Mouse (Mus musculus) heart, embryonic 14.5 days (tissue): ENCODE data around the gene Carns1. TPM values are rescaled to one million over a fixed set of nuclear protein-coding genes. Genes with fewer than 3 reads are reported as not detected.
"Not testable (repeated sequence)": the region's sequence is repeated elsewhere in the genome, so short reads cannot be mapped to it uniquely, and the experiment has no call there.

Experiments used
- ATAC-seq: fragments of 200-750 bp; cut with Nextera tagmentation; 2 replicates; pipeline ENCODE4 v1.8.0; 2017; ENCODE audit warnings: low read depth, moderate TSS enrichment; ENCODE audit not compliant: insufficient number of reproducible peaks, insufficient read depth, low FRiP score
- H3K27ac ChIP-seq, 2 experiments: fragments of 200-500 bp in 1 of 2; fragments of 300-500 bp in 1 of 2; sonication (generic) in 1 of 2; replicated peaks in 1 of 2; 2 replicates each; pipeline ENCODE4 v1.5.1; 2012 to 2014; ENCODE audit warnings: low read depth in 2 of 2, low read length in 2 of 2, control low read depth in 1 of 2, mild to moderate bottlenecking in 1 of 2, mixed read lengths in 1 of 2; ENCODE audit not compliant: control insufficient read depth in 1 of 2, insufficient read depth in 1 of 2
- H3K27me3 ChIP-seq: fragments of 300-500 bp; sonication (generic); 2 replicates; pipeline ENCODE4 v1.6.1; 2014; ENCODE audit warnings: mild to moderate bottlenecking, low read length, control low read depth; ENCODE audit not compliant: control insufficient read depth, insufficient read depth
- H3K36me3 ChIP-seq: fragments of 300-500 bp; sonication (generic); 2 replicates; pipeline ENCODE4 v1.6.1; 2014; ENCODE audit warnings: mild to moderate bottlenecking, control low read depth, low read length, mixed read lengths; ENCODE audit not compliant: control insufficient read depth, insufficient read depth
- H3K4me1 ChIP-seq, 2 experiments: fragments of 200-500 bp in 1 of 2; fragments of 300-500 bp in 1 of 2; sonication (generic) in 1 of 2; 2 replicates each; pipeline ENCODE4 v1.6.1; 2012 to 2014; ENCODE audit warnings: low read length in 2 of 2, control low read depth in 1 of 2, mixed read lengths in 1 of 2; ENCODE audit not compliant: control insufficient read depth in 2 of 2, insufficient read depth in 2 of 2
- H3K4me2 ChIP-seq: fragments of 300-500 bp; sonication (generic); 2 replicates; pipeline ENCODE4 v1.6.1; 2014; ENCODE audit warnings: mild to moderate bottlenecking, low read length
- H3K4me3 ChIP-seq, 2 experiments: fragments of 200-500 bp in 1 of 2; fragments of 300-500 bp in 1 of 2; sonication (generic) in 1 of 2; 2 replicates each; pipeline ENCODE4 v1.5.1; 2012 to 2014; ENCODE audit warnings: low read length in 2 of 2, mild to moderate bottlenecking in 2 of 2, control low read depth in 1 of 2, low read depth in 1 of 2, moderate library complexity in 1 of 2; ENCODE audit not compliant: control insufficient read depth in 1 of 2, insufficient read depth in 1 of 2
- H3K9ac ChIP-seq: fragments of 300-500 bp; sonication (generic); 2 replicates; pipeline ENCODE4 v1.6.1; 2014; ENCODE audit warnings: mild to moderate bottlenecking, low read length
- H3K9me3 ChIP-seq: fragments of 300-500 bp; sonication (generic); 2 replicates; pipeline ENCODE4 v1.6.1; 2016; ENCODE audit warnings: low read length, control low read depth; ENCODE audit not compliant: control insufficient read depth
- WGBS: fragments of 180-500 bp; shearing (Covaris S2); extraction: QIAGEN DNeasy Blood & Tissue Kit; methylation state at CpG from one replicate; pipeline ENCODE4 v1.1.7; 2014; 5-methylcytosine and 5-hydroxymethylcytosine counted together
- polyA plus RNA-seq: library from polyadenylated mRNA; unstranded; fragments of >200 nt; fragmentation: Nextera tagmentation; extraction: Ambion mirVana; gene quantifications from 2 replicates; pipeline ENCODE4 v1.2.1, GENCODE M21; 2014

The Carns1 gene
- polyA plus RNA-seq, 1 experiment from 2014 or later = 6.5 TPM

DNA sequence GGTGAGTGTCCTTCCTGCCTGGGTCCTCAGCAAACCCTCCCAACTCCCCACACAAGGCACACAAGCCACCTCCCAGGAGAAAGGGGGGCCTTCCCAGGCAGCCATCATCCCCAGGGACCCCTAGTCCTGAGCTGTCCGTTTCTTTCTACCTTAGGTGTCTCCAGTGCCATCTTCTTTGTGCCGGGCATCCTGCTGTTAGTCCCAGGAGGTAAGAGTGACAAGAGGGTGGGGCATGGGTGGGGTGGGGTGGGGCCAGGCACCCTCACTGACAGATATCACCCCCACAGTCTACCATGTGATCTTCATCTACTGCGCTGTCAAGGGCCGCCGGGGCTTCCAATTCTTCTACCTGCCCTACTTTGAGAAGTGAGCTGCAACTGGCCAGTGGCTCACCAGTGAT is 44.2 kb downstream of the Carns1 start:
- 90% methylated on average over 5 of the region's 5 CpGs for WGBS
- Histone ChIP-seq H3K4me3 (no peak overlapping the region), H3K36me3 (peaks cover 55% of the 10 kb centered on the region), H3K27ac (no peak overlapping the region), H3K4me2 (no peak overlapping the region), H3K4me1 (peaks cover 12 to 19% of the 10 kb centered on the region in 2 experiments), H3K9me3 (no peaks in the 10 kb centered on the region), H3K9ac (no peak overlapping the region), H3K27me3 (no peaks in the 10 kb centered on the region)
- no peak for ATAC-seq

DNA sequence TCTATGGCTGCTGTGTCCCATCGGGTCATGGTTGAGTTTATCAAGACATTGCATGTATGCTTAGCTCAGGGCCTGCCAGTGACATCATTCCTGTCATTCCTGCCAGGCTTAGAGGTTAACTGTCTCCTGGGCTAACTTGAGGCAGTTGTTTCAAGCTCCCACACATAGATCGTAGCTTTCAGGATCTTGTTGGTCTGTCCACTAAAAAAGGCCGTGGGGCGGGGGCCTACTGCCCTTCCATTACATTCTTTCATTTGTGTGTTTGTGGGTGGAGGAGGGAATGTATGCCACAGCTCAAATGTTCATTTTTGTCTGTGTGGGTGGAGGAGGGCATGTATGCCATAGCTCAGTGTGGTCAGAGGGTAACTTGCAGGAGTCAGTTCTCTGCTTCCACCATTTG is 45.2 kb downstream of the Carns1 start:
- peaks cover 55% of the 10 kb centered on the region for H3K36me3 ChIP-seq
- H3K27ac ChIP-seq = peak overlapping the region in 1 of 2 experiments; percentile 25; a peak in 2 of 4 replicates
- ATAC-seq = no peak
- 62% methylated on average over 4 of the region's 4 CpGs for WGBS
- H3K9ac ChIP-seq = 0 out of 2 replicates have a peak overlapping the region, but pooled peaks have one; percentile 12
- H3K4me3 ChIP-seq = no peak overlapping the region
- H3K4me2 ChIP-seq = no peak overlapping the region
- H3K4me1 ChIP-seq = peaks cover 12 to 20% of the 10 kb centered on the region in 2 experiments
- H3K27me3 ChIP-seq = no peaks in the 10 kb centered on the region
- no peaks in the 10 kb centered on the region for H3K9me3 ChIP-seq

DNA sequence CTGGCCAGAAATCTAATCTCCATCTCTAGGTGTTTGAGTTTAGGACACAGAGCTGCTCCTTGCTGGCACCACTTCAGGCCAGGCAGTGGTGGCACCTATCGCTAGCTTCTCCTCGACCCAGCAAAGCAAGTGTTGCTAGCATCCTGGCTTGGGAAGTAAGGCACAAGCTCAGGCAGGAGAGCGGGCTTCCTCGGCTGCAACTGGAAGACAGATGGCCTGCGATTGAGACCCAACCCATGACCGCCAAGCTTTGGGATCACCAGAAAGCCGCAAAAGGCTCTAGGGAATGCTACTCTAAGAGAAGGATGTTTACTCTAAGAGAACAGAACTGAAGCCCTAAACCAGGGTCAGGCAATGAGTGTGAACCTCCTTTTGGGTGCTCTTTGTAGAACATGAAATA is 45.8 kb downstream of the Carns1 start:
- no peak for ATAC-seq
- Histone ChIP-seq H3K4me2 (no peak overlapping the region), H3K27me3 (no peaks in the 10 kb centered on the region), H3K27ac (peak overlapping the region in 1 of 2 experiments; percentile 25; a peak in 1 of 4 replicates), H3K9ac (0 out of 2 replicates have a peak overlapping the region, but pooled peaks have one; percentile 12), H3K4me3 (no peak overlapping the region), H3K4me1 (peaks cover 12 to 22% of the 10 kb centered on the region in 2 experiments), H3K9me3 (no peaks in the 10 kb centered on the region), H3K36me3 (peaks cover 55% of the 10 kb centered on the region)
- 93% methylated on average over 7 of the region's 7 CpGs for WGBS

DNA sequence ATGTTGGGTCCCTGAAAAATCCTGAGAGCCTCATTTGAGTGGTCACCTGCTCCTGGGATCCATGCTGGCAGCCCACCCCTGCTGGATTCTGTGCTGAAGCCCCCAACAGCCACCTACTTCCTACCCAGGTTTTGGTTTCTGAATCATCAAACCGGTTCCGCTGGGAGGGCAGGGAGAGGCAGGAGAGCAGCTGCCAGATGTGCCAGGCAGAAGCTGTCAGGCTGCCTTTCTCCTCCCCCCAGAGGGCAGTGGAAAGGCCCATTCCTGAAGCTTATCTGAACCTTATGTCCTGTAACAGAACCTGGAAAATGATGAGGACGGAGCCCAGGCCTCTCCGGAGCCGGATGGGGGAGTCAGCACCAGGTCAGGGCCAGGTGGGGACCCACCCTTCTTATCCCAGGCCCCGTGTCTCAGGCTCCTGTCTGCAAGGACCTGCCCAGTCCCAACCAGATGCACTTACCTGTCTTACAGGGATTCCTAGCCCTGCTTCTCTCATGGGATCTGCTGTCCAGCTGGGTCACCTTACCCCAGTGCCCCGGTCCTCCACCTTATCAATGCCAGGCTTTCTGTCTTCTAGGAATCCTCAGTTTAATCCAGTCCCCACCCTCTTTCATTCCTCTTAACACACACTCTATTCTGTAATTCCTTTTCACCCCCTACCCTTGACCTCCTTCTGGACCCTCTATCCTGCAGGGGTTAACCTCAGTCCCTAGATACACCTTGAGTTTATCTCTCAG is 48.4 kb downstream of the Carns1 start:
- no peak for ATAC-seq
- Histone ChIP-seq H3K27me3 (no peaks in the 10 kb centered on the region), H3K36me3 (peaks cover 40% of the 10 kb centered on the region), H3K4me1 (peaks cover 12 to 22% of the 10 kb centered on the region in 2 experiments), H3K27ac (no peak overlapping the region), H3K4me2 (peak overlapping the region; percentile 87), H3K9ac (peak overlapping the region; percentile 94), H3K9me3 (no peaks in the 10 kb centered on the region), H3K4me3 (peak overlapping the region; percentile 70 to 87)
- 61% methylated on average over 7 of the region's 7 CpGs for WGBS

GRCm38 (mm10) chr19:4125741-4126696 is 49.3 kb downstream of the Carns1 start, which contains the start of gene Aip:
Gene Aip (minus strand): TSS chr19:4125858.
- Histone ChIP-seq H3K36me3 (peaks cover 31% of the 10 kb centered on the region), H3K27me3 (no peaks in the 10 kb centered on the region)
- peak; percentile 97 for ATAC-seq

GRCm38 (mm10) chr19:4125268-4125667 is 50.0 kb downstream of the Carns1 start:
- WGBS = 10% methylated on average over 4 of the region's 4 CpGs
- Histone ChIP-seq H3K27ac (0 out of 4 replicates have a peak overlapping the region, but pooled peaks of 1 of the 2 experiments have one; percentile 17), H3K4me3 (peak overlapping the region; percentile 49 to 87)

More at GRCm38 (mm10) chr19:4125741-4126696, 49.3 kb downstream of the Carns1 start, which contains the start of gene Aip:
- H3K9me3 ChIP-seq = no peaks in the 10 kb centered on the region
- peak within 1 kb of the TSS; percentile 87 for H3K4me2 ChIP-seq
- peak within 1 kb of the TSS; percentile 70 to 87 for H3K4me3 ChIP-seq
- WGBS = 1% methylated on average over 59 of the region's 64 CpGs
- H3K4me1 ChIP-seq = peaks cover 13 to 22% of the 10 kb centered on the region in 2 experiments
- H3K9ac ChIP-seq = peak within 1 kb of the TSS; percentile 94
- peak within 1 kb of the TSS in 1 of 2 experiments; percentile 51; a peak in 1 of 4 replicates for H3K27ac ChIP-seq

DNA sequence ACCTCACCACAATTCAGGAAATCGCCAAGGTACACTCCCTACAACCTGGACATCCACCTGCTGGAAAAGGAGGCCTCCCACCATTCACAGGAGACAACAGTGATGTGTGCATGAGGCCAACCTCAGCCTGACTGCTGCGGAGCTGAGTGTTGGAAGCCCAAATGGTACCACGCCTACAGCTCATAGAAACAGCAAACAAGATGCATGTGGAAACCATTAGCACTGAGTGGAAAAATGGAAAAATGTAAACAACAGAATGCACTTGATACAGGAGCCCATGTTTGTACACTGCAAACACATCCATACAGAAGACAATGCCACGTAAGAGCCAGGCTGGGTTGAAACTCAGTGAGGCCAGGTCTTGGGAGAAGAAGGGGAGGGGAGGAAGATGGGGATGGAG is 50.8 kb downstream of the Carns1 start:
- H3K4me3 ChIP-seq = no peak overlapping the region
- no peak for ATAC-seq
- H3K27me3 ChIP-seq = no peaks in the 10 kb centered on the region
- H3K4me2 ChIP-seq = no peak overlapping the region
- H3K4me1 ChIP-seq = peaks cover 11 to 21% of the 10 kb centered on the region in 2 experiments
- H3K9me3 ChIP-seq = no peaks in the 10 kb centered on the region
- WGBS = 73% methylated on average over 4 of the region's 4 CpGs
- H3K9ac ChIP-seq = no peak overlapping the region
- H3K36me3 ChIP-seq = peaks cover 22% of the 10 kb centered on the region
- H3K27ac ChIP-seq = no peak overlapping the region

More at GRCm38 (mm10) chr19:4125268-4125667, 50.0 kb downstream of the Carns1 start:
- H3K27me3 ChIP-seq, H3K9me3 ChIP-seq: not testable (repeated sequence)
- Histone ChIP-seq H3K4me2 (peak overlapping the region; percentile 87), H3K36me3 (peaks cover 26% of the 10 kb centered on the region), H3K9ac (peak overlapping the region; percentile 58), H3K4me1 (peaks cover 18 to 29% of the 10 kb centered on the region in 2 experiments)
- ATAC-seq = peak; percentile 19
